Comparison of ENCODE assay signal across 13 mouse cellular contexts in genomic region chr9:86701264-86701663, GRCm38 (mm10). TPM values are rescaled to one million over a fixed set of nuclear protein-coding genes. Genes with fewer than 3 reads are reported as not detected.
DNase-seq lines count a peak whose midpoint lies in the region; ATAC-seq and TF ChIP-seq lines count a peak whose summit lies in the region.
"Had no signal": no experiment of that assay in that cellular context is flagged by ENCODE, and none has a peak within 500 bp of the region (broad histone marks: within the 10 kb centered on the region; RNA-seq: fewer than 3 reads in every experiment).

No protein-coding gene starts in this region.

- 0 out of 2 replicates have a peak overlapping the region, but pooled peaks have one; percentile 22 for H3K27ac ChIP-seq in intestine, embryonic 14.5 days (ENCODE audit: low read depth)
- H3K27ac ChIP-seq in intestine, postnatal 0 days (ENCODE audit: low read depth, low read length), result no peak overlapping the region
- peak overlapping the region; percentile 63; the same call in 1 of the 2 replicates for H3K27ac ChIP-seq in stomach, postnatal 0 days (replicated peaks)

- H3K9ac ChIP-seq in intestine, embryonic 14.5 days (ENCODE audit: low read length), result no peak overlapping the region
- no peak overlapping the region for H3K9ac ChIP-seq in intestine, postnatal 0 days (ENCODE audit: low read depth, low read length)
- no peak overlapping the region for H3K9ac ChIP-seq in stomach, postnatal 0 days (ENCODE audit: low read length)

- H3K27me3 ChIP-seq in intestine, embryonic 14.5 days (replicated peaks; ENCODE audit: control insufficient read depth, insufficient read depth, low read length), result no peaks in the 10 kb centered on the region
- no peaks in the 10 kb centered on the region for H3K27me3 ChIP-seq in intestine, postnatal 0 days (replicated peaks; ENCODE audit: control insufficient read depth, insufficient read depth, low read length)
- H3K27me3 ChIP-seq in stomach, postnatal 0 days (ENCODE audit: control insufficient read depth, insufficient read depth, low read length), result no peaks in the 10 kb centered on the region

- intact Hi-C loops in heart, postnatal 10 days (cut with DNase I), result no loop called here

- no peaks in the 10 kb centered on the region for H3K9me3 ChIP-seq in intestine, embryonic 14.5 days (ENCODE audit: control insufficient read depth, low read length)
- H3K9me3 ChIP-seq in intestine, postnatal 0 days (ENCODE audit: control insufficient read depth), result no peaks in the 10 kb centered on the region
- H3K9me3 ChIP-seq in stomach, postnatal 0 days (ENCODE audit: control insufficient read depth, low read length), result no peaks in the 10 kb centered on the region

- H3K36me3 ChIP-seq in intestine, embryonic 14.5 days (ENCODE audit: control insufficient read depth, insufficient read depth, low read length), result no peaks in the 10 kb centered on the region
- no peaks in the 10 kb centered on the region for H3K36me3 ChIP-seq in intestine, postnatal 0 days (ENCODE audit: control insufficient read depth, insufficient read depth)
- no peaks in the 10 kb centered on the region for H3K36me3 ChIP-seq in stomach, postnatal 0 days (ENCODE audit: control insufficient read depth, insufficient read depth, low read length)

- WGBS in intestine, embryonic 14.5 days, result 20% methylated on average over 5 of the region's 5 CpGs
- 45% methylated on average over 5 of the region's 5 CpGs for WGBS in intestine, postnatal 0 days
- 25% methylated on average over 5 of the region's 5 CpGs for WGBS in stomach, postnatal 0 days

- H3K4me3 ChIP-seq in intestine, embryonic 14.5 days (ENCODE audit: low read depth, low read length), result no peak overlapping the region
- H3K4me3 ChIP-seq in intestine, postnatal 0 days (ENCODE audit: low read depth, low read length), result no peak overlapping the region
- H3K4me3 ChIP-seq in stomach, postnatal 0 days (ENCODE audit: low read depth, low read length), result no peak overlapping the region

- TF ChIP-seq EP300 in stomach, postnatal 0 days (optimal IDR thresholded peaks at IDR 0.05), result no peak

- TF ChIP-seq CTCF in intestine, postnatal 0 days (IDR thresholded peaks at IDR 0.05; ENCODE audit: low read depth), result no peak
- TF ChIP-seq CTCF in stomach, postnatal 0 days (IDR thresholded peaks at IDR 0.05; ENCODE audit: low read depth), result no peak

- H3K4me2 ChIP-seq in intestine, embryonic 14.5 days (ENCODE audit: low read length), result no peak overlapping the region
- H3K4me2 ChIP-seq in intestine, postnatal 0 days (replicated peaks; ENCODE audit: low read depth), result no peak overlapping the region
- H3K4me2 ChIP-seq in stomach, postnatal 0 days (replicated peaks; ENCODE audit: low read depth), result no peak overlapping the region

- H3K4me1 ChIP-seq in intestine, embryonic 14.5 days (replicated peaks; ENCODE audit: control insufficient read depth, insufficient read depth, low read length), result 0 out of 2 replicates have a peak, but pooled peaks cover 2% of the 10 kb centered on the region
- H3K4me1 ChIP-seq in intestine, postnatal 0 days (replicated peaks; ENCODE audit: control insufficient read depth, insufficient read depth, low read length), result no peaks in the 10 kb centered on the region
- no peaks in the 10 kb centered on the region for H3K4me1 ChIP-seq in stomach, postnatal 0 days (replicated peaks; ENCODE audit: control insufficient read depth, insufficient read depth)

- ATAC-seq in intestine, embryonic 14.5 days (replicated peaks; ENCODE audit: low FRiP score, low TSS enrichment, low read depth), result no peak
- no peak for ATAC-seq in intestine, postnatal 0 days
- ATAC-seq in stomach, postnatal 0 days (ENCODE audit: low FRiP score, low TSS enrichment), result 0 out of 2 replicates have a peak, but pooled peaks have one; percentile 36

- no peak for DNase-seq in intestine, embryonic 14.5 days (ENCODE audit: low spot score)
- peak; percentile 83 for DNase-seq in retina, adult 2 months (ENCODE audit: low read depth, low spot score)
- DNase-seq in retina, embryonic 14.5 days (ENCODE audit: low spot score), result no peak
- peak; percentile 33 to 36 for DNase-seq in heart, postnatal 10 days
- peak; percentile 32 for DNase-seq in stomach, postnatal 0 days (ENCODE audit: low spot score)
- DNase-seq in left cerebral cortex, adult 18-20 months (ENCODE audit: low spot score in 2 of 2), result no peak
- no peak for DNase-seq in c-Kit-positive CD71-positive TER-119-positive erythroid progenitor cells, embryonic 14.5 days (ENCODE audit: low spot score)
- DNase-seq: cerebellum, postnatal 10 days; kidney, postnatal 10 days; right cerebral cortex, postnatal 25 days; thymus, adult 2 months had no signal

RNA-seq across cellular contexts. Expression of gene Me1, which starts 5.5 kb away (rescaled TPM):
- 11.2 and 11.6 TPM in 2 replicates for polyA plus RNA-seq in intestine, embryonic 14.5 days (2014; fragmentation: Nextera tagmentation; extraction: Ambion mirVana)
- polyA plus RNA-seq in intestine, postnatal 0 days (2015; fragmentation: Nextera tagmentation; extraction: Ambion mirVana), result 51.6 and 55.2 TPM in 2 replicates
- total RNA-seq in heart, postnatal 10 days (2021), result 10 to 100 TPM; 63.4 to 69.7 TPM
- polyA plus RNA-seq in stomach, postnatal 0 days (2015; fragmentation: Nextera tagmentation; extraction: Ambion mirVana), result 171 and 189 TPM in 2 replicates
- 10 to 100 TPM; 49.3 to 52.9 TPM for total RNA-seq in left cerebral cortex, adult 18-20 months (2021)
- total RNA-seq: megakaryocyte, adult 5-6 weeks had no signal

RNA-seq across cellular contexts. Expression of gene Prss35, which starts 42.2 kb away (rescaled TPM):
- polyA plus RNA-seq in intestine, embryonic 14.5 days (2014; fragmentation: Nextera tagmentation; extraction: Ambion mirVana), result 9.6 and 9.7 TPM in 2 replicates
- 4.8 TPM in 2 replicates for polyA plus RNA-seq in intestine, postnatal 0 days (2015; fragmentation: Nextera tagmentation; extraction: Ambion mirVana)
- 1 to 10 TPM; 1.6 to 2.5 TPM for total RNA-seq in heart, postnatal 10 days (2021)
- polyA plus RNA-seq in stomach, postnatal 0 days (2015; fragmentation: Nextera tagmentation; extraction: Ambion mirVana), result 3.9 and 4.6 TPM in 2 replicates
- 1 to 10 TPM; 1.1 to 2.4 TPM for total RNA-seq in left cerebral cortex, adult 18-20 months (2021)
- total RNA-seq: megakaryocyte, adult 5-6 weeks had no signal

Comparison
In these comparisons a context has a peak if more than half of its experiments do, and no peak if none do; other contexts are left out.
1. DNase-seq: peak in retina, adult 2 months (single experiment), heart, postnatal 10 days (2 of 2) and stomach, postnatal 0 days (single experiment); none in intestine, embryonic 14.5 days (single experiment), retina, embryonic 14.5 days (single experiment), left cerebral cortex, adult 18-20 months (0 of 2) and c-Kit-positive CD71-positive TER-119-positive erythroid progenitor cells, embryonic 14.5 days (single experiment).